Mouse (Mus musculus): ENCODE results near the gene Cul3.
A peak's percentile ranks its signal among the peaks of the same experiment; 100 is the strongest.
"Not testable (repeated sequence)": the region's sequence is repeated elsewhere in the genome, so short reads cannot be mapped to it uniquely, and the experiment has no call there.

Gene Cul3

GRCm38 (mm10) chr1:80340436-80341376 lies at the start of gene Cul3:
Gene Cul3, minus strand, starts transcription at chr1:80340480.
- peak; percentile 96 to 99 for DNase-seq (ENCODE audit: inconsistent age in 2 of 2, low spot score in 1 of 2)

- DNase-seq (ENCODE audit: inconsistent age in 2 of 2, low spot score in 1 of 2), result no peak
Observed at GRCm38 (mm10) chr1:80389518-80389917, 49.2 kb upstream of the Cul3 start.

GRCm38 (mm10) chr1:80383613-80384589 lies 43.6 kb upstream of the Cul3 start:
- no peak for DNase-seq (ENCODE audit: inconsistent age in 2 of 2, low spot score in 1 of 2)

- no peak for DNase-seq (ENCODE audit: inconsistent age in 2 of 2, low spot score in 1 of 2)
Observed at GRCm38 (mm10) chr1:80382928-80383327, 42.6 kb upstream of the Cul3 start.

GRCm38 (mm10) chr1:80381302-80381701 lies 41.0 kb upstream of the Cul3 start:
- no peak for DNase-seq (ENCODE audit: inconsistent age in 2 of 2, low spot score in 1 of 2)

- no peak for DNase-seq (ENCODE audit: inconsistent age in 2 of 2, low spot score in 1 of 2)
Observed at GRCm38 (mm10) chr1:80372010-80372409, 31.7 kb upstream of the Cul3 start.

GRCm38 (mm10) chr1:80371189-80371889 lies 31.1 kb upstream of the Cul3 start:
- DNase-seq (ENCODE audit: inconsistent age in 2 of 2, low spot score in 1 of 2), result no peak

- no peak for DNase-seq (ENCODE audit: inconsistent age in 2 of 2, low spot score in 1 of 2)
Observed at GRCm38 (mm10) chr1:80363486-80363885, 23.2 kb upstream of the Cul3 start.

- DNase-seq (ENCODE audit: inconsistent age in 2 of 2, low spot score in 1 of 2), result peak in 1 of 2 experiments; percentile 55
Observed at GRCm38 (mm10) chr1:80362946-80363345, 22.7 kb upstream of the Cul3 start.

- DNase-seq (ENCODE audit: inconsistent age in 2 of 2, low spot score in 1 of 2), result peak in 1 of 2 experiments; percentile 69
Observed at GRCm38 (mm10) chr1:80362400-80362799, 22.1 kb upstream of the Cul3 start.

- not testable (repeated sequence) for DNase-seq (ENCODE audit: inconsistent age in 2 of 2, low spot score in 1 of 2)
Observed at GRCm38 (mm10) chr1:80361771-80362170, 21.5 kb upstream of the Cul3 start.

- no peak for DNase-seq (ENCODE audit: inconsistent age in 2 of 2, low spot score in 1 of 2)
Observed at GRCm38 (mm10) chr1:80360038-80360608, 19.8 kb upstream of the Cul3 start.

- DNase-seq (ENCODE audit: inconsistent age in 2 of 2, low spot score in 1 of 2), result peak in 1 of 2 experiments; percentile 80
Observed at GRCm38 (mm10) chr1:80340061-80340435, 232 bp downstream of the Cul3 start.

- peak; percentile 58 to 81 for DNase-seq (ENCODE audit: inconsistent age in 2 of 2, low spot score in 1 of 2)
Observed at GRCm38 (mm10) chr1:80339425-80340021, 757 bp downstream of the Cul3 start.

GRCm38 (mm10) chr1:80338398-80338797 lies 1.9 kb downstream of the Cul3 start:
- no peak for DNase-seq (ENCODE audit: inconsistent age in 2 of 2, low spot score in 1 of 2)

GRCm38 (mm10) chr1:80335726-80336368 lies 4.4 kb downstream of the Cul3 start:
- no peak for DNase-seq (ENCODE audit: inconsistent age in 2 of 2, low spot score in 1 of 2)

GRCm38 (mm10) chr1:80335118-80335517 lies 5.2 kb downstream of the Cul3 start:
- DNase-seq (ENCODE audit: inconsistent age in 2 of 2, low spot score in 1 of 2), result no peak

- DNase-seq (ENCODE audit: inconsistent age in 2 of 2, low spot score in 1 of 2), result no peak
Observed at GRCm38 (mm10) chr1:80330970-80331369, 9.3 kb downstream of the Cul3 start.

- no peak for DNase-seq (ENCODE audit: inconsistent age in 2 of 2, low spot score in 1 of 2)
Observed at GRCm38 (mm10) chr1:80325761-80326160, 14.5 kb downstream of the Cul3 start.

- DNase-seq (ENCODE audit: inconsistent age in 2 of 2, low spot score in 1 of 2), result no peak
Observed at GRCm38 (mm10) chr1:80324370-80324769, 15.9 kb downstream of the Cul3 start.

Measured in adrenal gland, adult (tissue).